Mouse (Mus musculus) intestine, embryonic 15.5 days (tissue): ENCODE measurements around the gene Slc12a9. TPM values are rescaled to one million over a fixed set of nuclear protein-coding genes. Genes with fewer than 3 reads are reported as not detected.
"Not testable (repeated sequence)": the region's sequence is repeated elsewhere in the genome, so short reads cannot be mapped to it uniquely, and the experiment has no call there.

Source experiments
- ATAC-seq: fragments of 200-750 bp; cut with Nextera tagmentation; 2 replicates; pipeline ENCODE4 v1.8.0; 2017; ENCODE audit warnings: moderate TSS enrichment, moderate library complexity
- H3K27ac ChIP-seq: fragments of 300-500 bp; sonication (generic); 2 replicates; pipeline ENCODE4 v1.5.1; 2015; ENCODE audit warnings: mild to moderate bottlenecking, inconsistent platforms
- H3K27me3 ChIP-seq: fragments of 300-500 bp; sonication (generic); replicated peaks from 2 replicates; pipeline ENCODE4 v1.6.1; 2015; ENCODE audit warnings: inconsistent platforms
- H3K36me3 ChIP-seq: fragments of 300-500 bp; sonication (generic); 2 replicates; pipeline ENCODE4 v1.6.1; 2015; ENCODE audit warnings: inconsistent platforms
- H3K4me1 ChIP-seq: fragments of 300-500 bp; sonication (generic); replicated peaks from 2 replicates; pipeline ENCODE4 v1.6.1; 2015; ENCODE audit warnings: inconsistent platforms
- H3K4me2 ChIP-seq: fragments of 300-500 bp; sonication (generic); replicated peaks from 2 replicates; pipeline ENCODE4 v1.6.1; 2015; ENCODE audit warnings: mild to moderate bottlenecking, inconsistent platforms
- H3K4me3 ChIP-seq: fragments of 300-500 bp; sonication (generic); replicated peaks from 2 replicates; pipeline ENCODE4 v1.5.1; 2015; ENCODE audit warnings: inconsistent platforms
- H3K9ac ChIP-seq: fragments of 300-500 bp; sonication (generic); 2 replicates; pipeline ENCODE4 v1.6.1; 2015; ENCODE audit warnings: inconsistent platforms
- H3K9me3 ChIP-seq: fragments of 300-500 bp; sonication (generic); 2 replicates; pipeline ENCODE4 v1.6.1; 2016; ENCODE audit warnings: inconsistent platforms
- WGBS: fragments of 180-500 bp; shearing (Covaris S2); methylation state at CpG from one replicate; pipeline ENCODE4 v1.1.7; 2015; 5-methylcytosine and 5-hydroxymethylcytosine counted together
- polyA plus RNA-seq: library from polyadenylated mRNA; unstranded; fragments of >200 nt; fragmentation: Nextera tagmentation; extraction: Ambion mirVana; gene quantifications from 2 replicates; pipeline ENCODE4 v1.2.1, GENCODE M21; 2015

Slc12a9 gene
- polyA plus RNA-seq, 1 experiment from 2014 or later: 14.3 TPM

- peaks cover 33% of the 10 kb centered on the region for H3K27me3 ChIP-seq
- peaks cover 41% of the 10 kb centered on the region for H3K4me1 ChIP-seq
- H3K4me3 ChIP-seq: peak overlapping the region; percentile 15; the same call in 1 of the 2 replicates
- no peaks in the 10 kb centered on the region for H3K36me3 ChIP-seq
- no peaks in the 10 kb centered on the region for H3K9me3 ChIP-seq
- WGBS: 51% methylated on average over 13 of the region's 13 CpGs
- ATAC-seq: no peak
- no peak overlapping the region for H3K9ac ChIP-seq
- peak overlapping the region; percentile 86 for H3K4me2 ChIP-seq
- no peak overlapping the region; the same call in 1 of the 2 replicates for H3K27ac ChIP-seq
These were observed 43.6 kb downstream of the Slc12a9 start for GRCm38 (mm10) chr5:137289591-137290365.

GRCm38 (mm10) chr5:137288999-137289470 lies 44.4 kb downstream of the Slc12a9 start:
- ATAC-seq: no peak
- H3K4me1 ChIP-seq: peaks cover 39% of the 10 kb centered on the region
- H3K27me3 ChIP-seq: peaks cover 33% of the 10 kb centered on the region

GRCm38 (mm10) chr5:137287953-137288743 lies 45.2 kb downstream of the Slc12a9 start:
- no peak overlapping the region for H3K27ac ChIP-seq
- H3K36me3 ChIP-seq: no peaks in the 10 kb centered on the region
- H3K9me3 ChIP-seq: no peaks in the 10 kb centered on the region
- peak overlapping the region; percentile 86 for H3K4me2 ChIP-seq
- peak overlapping the region; percentile 40 for H3K4me3 ChIP-seq
- ATAC-seq: peak; percentile 10; the same call in 1 of the 2 replicates
- under 1% methylated on average over 58 of the region's 65 CpGs for WGBS
- peak overlapping the region; percentile 48 for H3K9ac ChIP-seq
- H3K4me1 ChIP-seq: peaks cover 38% of the 10 kb centered on the region
- peaks cover 33% of the 10 kb centered on the region for H3K27me3 ChIP-seq

More at GRCm38 (mm10) chr5:137288999-137289470, 44.4 kb downstream of the Slc12a9 start:
- H3K9ac ChIP-seq: peak overlapping the region; percentile 1; the same call in 1 of the 2 replicates
- H3K36me3 ChIP-seq: no peaks in the 10 kb centered on the region
- 3% methylated on average over 25 of the region's 25 CpGs for WGBS
- H3K4me3 ChIP-seq: peak overlapping the region; percentile 15
- no peaks in the 10 kb centered on the region for H3K9me3 ChIP-seq
- H3K4me2 ChIP-seq: peak overlapping the region; percentile 86
- H3K27ac ChIP-seq: no peak overlapping the region

- Histone ChIP-seq H3K9ac (peak within 1 kb of the TSS; percentile 48), H3K36me3 (no peaks in the 10 kb centered on the region), H3K4me1 (peaks cover 35% of the 10 kb centered on the region), H3K9me3 (no peaks in the 10 kb centered on the region), H3K4me2 (peak within 1 kb of the TSS; percentile 86), H3K27ac (0 out of 2 replicates have a peak within 1 kb of the TSS, but pooled peaks have one; percentile 27), H3K4me3 (peak within 1 kb of the TSS; percentile 40), H3K27me3 (peaks cover 33% of the 10 kb centered on the region)
- WGBS: 3% methylated on average over 40 of the region's 40 CpGs
- peak; percentile 18 for ATAC-seq
These were observed 46.1 kb downstream of the Slc12a9 start, which contains the start of gene Ache for GRCm38 (mm10) chr5:137287032-137287952. Ache (plus strand) TSS chr5:137287519.

DNA sequence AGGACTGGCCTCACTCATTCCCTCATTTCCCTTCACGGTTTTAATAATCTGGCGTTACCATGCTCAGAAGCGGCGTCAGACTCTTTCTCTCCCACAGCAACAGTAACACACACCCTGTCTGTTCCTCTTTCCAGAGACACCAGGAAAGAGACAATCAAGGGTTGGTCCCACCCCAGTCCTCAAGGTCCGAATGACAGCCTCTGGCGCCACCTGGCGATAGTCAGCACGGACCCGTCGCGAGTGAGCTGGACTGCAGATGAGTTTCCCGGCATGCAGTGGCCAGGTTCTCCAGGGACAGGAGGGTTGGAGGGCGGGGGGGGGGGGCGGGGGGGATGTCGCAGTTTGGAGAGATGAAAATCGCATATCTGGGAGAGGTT lies 46.8 kb downstream of the Slc12a9 start:
- H3K27me3 ChIP-seq: peaks cover 33% of the 10 kb centered on the region
- 0 out of 2 replicates have a peak overlapping the region, but pooled peaks have one; percentile 27 for H3K27ac ChIP-seq
- H3K36me3 ChIP-seq: no peaks in the 10 kb centered on the region
- peak overlapping the region; percentile 86 for H3K4me2 ChIP-seq
- H3K4me1 ChIP-seq: peaks cover 35% of the 10 kb centered on the region
- H3K9me3 ChIP-seq: no peaks in the 10 kb centered on the region
- peak; percentile 69 for ATAC-seq
- H3K4me3 ChIP-seq: peak overlapping the region; percentile 32
- WGBS: 1% methylated on average over 13 of the region's 16 CpGs
- peak overlapping the region; percentile 28; the same call in 1 of the 2 replicates for H3K9ac ChIP-seq

DNA sequence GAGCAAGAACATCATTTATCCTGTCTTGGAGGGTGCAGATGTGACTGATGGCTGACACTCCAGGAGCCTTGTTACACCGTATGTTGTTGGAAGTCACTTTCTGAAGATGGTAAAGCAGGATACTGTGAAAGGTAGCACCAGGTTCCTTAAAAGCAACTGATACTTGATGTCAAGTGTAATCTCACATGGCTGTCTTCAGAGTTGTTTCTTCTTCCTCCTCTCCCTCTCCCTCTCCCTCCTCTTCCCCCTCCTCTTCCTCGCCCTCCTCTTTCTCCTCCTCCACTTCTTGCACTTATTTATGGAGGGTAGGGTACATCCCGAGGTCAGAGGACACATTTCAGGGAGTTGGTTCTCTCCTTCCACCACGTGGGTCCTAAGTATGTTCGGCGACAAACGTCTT lies 47.4 kb downstream of the Slc12a9 start:
- ATAC-seq: no peak
- Histone ChIP-seq H3K4me1 (peaks cover 35% of the 10 kb centered on the region), H3K4me2 (no peak overlapping the region), H3K27ac (0 out of 2 replicates have a peak overlapping the region, but pooled peaks have one; percentile 27), H3K4me3 (no peak overlapping the region), H3K36me3 (no peaks in the 10 kb centered on the region), H3K27me3 (peaks cover 33% of the 10 kb centered on the region), H3K9ac (no peak overlapping the region), H3K9me3 (no peaks in the 10 kb centered on the region)
- 29% methylated on average over 7 of the region's 7 CpGs for WGBS

- no peak overlapping the region for H3K9ac ChIP-seq
- ATAC-seq: no peak
- H3K9me3 ChIP-seq: no peaks in the 10 kb centered on the region
- H3K4me3 ChIP-seq: no peak overlapping the region
- peaks cover 32% of the 10 kb centered on the region for H3K4me1 ChIP-seq
- peaks cover 28% of the 10 kb centered on the region for H3K27me3 ChIP-seq
- H3K27ac ChIP-seq: no peak overlapping the region
- H3K4me2 ChIP-seq: no peak overlapping the region
- H3K36me3 ChIP-seq: no peaks in the 10 kb centered on the region
- 71% methylated on average over 5 of the region's 5 CpGs for WGBS
These were observed 48.4 kb downstream of the Slc12a9 start for GRCm38 (mm10) chr5:137285045-137285444.

DNA sequence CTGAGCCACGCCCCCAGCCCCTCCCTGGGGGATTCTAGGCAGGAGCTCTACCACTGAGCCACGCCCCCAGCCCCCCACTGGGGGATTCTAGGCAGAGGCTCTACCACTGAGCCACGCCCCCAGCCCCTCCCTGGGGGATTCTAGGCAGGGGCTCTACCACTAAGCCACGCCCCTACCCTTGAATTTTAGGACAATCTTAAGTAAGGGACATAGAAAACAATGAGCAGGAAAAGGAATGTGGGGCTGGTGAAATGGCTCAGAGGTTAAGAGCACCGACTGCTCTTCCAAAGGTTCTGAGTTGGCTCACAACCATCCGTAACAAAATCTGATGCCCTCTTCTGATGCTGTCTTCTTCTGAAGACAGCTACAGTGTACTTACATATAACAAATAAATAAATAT lies 49.0 kb downstream of the Slc12a9 start:
- peaks cover 22% of the 10 kb centered on the region for H3K27me3 ChIP-seq
- not testable (repeated sequence) for H3K9ac ChIP-seq, ATAC-seq, H3K4me3 ChIP-seq, H3K9me3 ChIP-seq, H3K27ac ChIP-seq, H3K4me2 ChIP-seq, H3K36me3 ChIP-seq
- H3K4me1 ChIP-seq: peaks cover 26% of the 10 kb centered on the region
- WGBS: 80% methylated on average over 6 of the region's 6 CpGs

DNA sequence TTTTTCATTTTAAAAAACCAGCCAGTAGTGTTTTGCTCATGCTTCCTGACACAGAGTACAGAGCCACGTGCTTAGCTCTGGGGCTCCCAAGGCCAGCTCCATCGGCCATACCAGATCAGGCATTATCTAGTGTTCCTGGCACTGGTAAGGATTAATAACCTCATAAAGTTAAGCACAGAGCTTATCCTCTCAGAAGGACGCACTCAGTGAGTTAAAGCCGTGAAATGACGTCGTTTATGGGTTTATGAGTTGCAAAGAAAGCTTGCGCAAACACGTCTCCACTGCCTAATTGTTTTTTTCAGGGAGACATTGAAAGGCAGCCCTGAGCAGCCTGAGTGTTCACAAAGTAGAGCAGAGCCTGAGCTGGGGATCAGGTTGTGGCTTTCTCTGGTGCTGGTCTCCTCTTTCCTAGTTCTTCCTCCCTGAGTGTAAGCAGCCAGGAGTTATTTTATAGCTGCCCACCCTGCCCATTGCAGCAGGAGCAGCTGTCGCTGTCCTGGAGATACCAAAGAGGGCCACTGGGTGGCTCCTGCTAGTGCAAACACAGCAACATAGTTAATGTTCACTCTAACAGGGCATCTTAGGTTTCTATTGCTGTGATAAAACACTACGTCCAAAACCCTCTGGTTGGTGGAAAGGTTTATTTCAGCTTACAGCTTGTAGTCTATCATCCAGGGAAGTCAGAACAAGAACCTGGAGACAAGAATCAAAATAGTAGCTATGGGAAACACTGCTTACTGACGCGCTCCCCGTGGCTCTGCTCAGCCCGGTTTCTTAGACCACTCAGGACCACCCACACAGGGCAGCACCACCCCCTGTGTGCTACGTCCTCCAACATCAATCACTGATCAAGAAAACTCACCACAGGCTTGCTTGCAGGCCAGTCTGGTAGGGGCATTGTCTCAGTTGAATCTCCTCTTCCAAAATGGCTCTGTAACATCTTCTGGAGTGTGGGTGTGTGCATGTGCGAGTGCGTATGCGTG lies 55.7 kb downstream of the Slc12a9 start:
- Histone ChIP-seq H3K4me3 (0 out of 2 replicates have a peak overlapping the region, but pooled peaks have one; percentile 8), H3K27ac (peak overlapping the region; percentile 95), H3K4me1 (no peaks in the 10 kb centered on the region), H3K27me3 (no peaks in the 10 kb centered on the region), H3K4me2 (peak overlapping the region; percentile 46), H3K36me3 (no peaks in the 10 kb centered on the region), H3K9me3 (no peaks in the 10 kb centered on the region), H3K9ac (peak overlapping the region; percentile 28; the same call in 1 of the 2 replicates)
- peak; percentile 93 for ATAC-seq
- WGBS: 23% methylated on average over 18 of the region's 18 CpGs

- no peaks in the 10 kb centered on the region for H3K9me3 ChIP-seq
- peaks cover 9% of the 10 kb centered on the region; the same call in 1 of the 2 replicates for H3K4me1 ChIP-seq
- no peaks in the 10 kb centered on the region for H3K27me3 ChIP-seq
- H3K27ac ChIP-seq: peak overlapping the region; percentile 27
- H3K4me3 ChIP-seq: no peak overlapping the region; the same call in 1 of the 2 replicates
- no peaks in the 10 kb centered on the region for H3K36me3 ChIP-seq
- peak; percentile 70 for ATAC-seq
- no peak overlapping the region; the same call in 1 of the 2 replicates for H3K9ac ChIP-seq
- peak overlapping the region; percentile 46 for H3K4me2 ChIP-seq
- WGBS: 21% methylated on average over 16 of the region's 18 CpGs
These were observed 65.1 kb downstream of the Slc12a9 start for GRCm38 (mm10) chr5:137268131-137268910.
